Mouse (Mus musculus): ENCODE results near the gene Tapbp.

DNA sequence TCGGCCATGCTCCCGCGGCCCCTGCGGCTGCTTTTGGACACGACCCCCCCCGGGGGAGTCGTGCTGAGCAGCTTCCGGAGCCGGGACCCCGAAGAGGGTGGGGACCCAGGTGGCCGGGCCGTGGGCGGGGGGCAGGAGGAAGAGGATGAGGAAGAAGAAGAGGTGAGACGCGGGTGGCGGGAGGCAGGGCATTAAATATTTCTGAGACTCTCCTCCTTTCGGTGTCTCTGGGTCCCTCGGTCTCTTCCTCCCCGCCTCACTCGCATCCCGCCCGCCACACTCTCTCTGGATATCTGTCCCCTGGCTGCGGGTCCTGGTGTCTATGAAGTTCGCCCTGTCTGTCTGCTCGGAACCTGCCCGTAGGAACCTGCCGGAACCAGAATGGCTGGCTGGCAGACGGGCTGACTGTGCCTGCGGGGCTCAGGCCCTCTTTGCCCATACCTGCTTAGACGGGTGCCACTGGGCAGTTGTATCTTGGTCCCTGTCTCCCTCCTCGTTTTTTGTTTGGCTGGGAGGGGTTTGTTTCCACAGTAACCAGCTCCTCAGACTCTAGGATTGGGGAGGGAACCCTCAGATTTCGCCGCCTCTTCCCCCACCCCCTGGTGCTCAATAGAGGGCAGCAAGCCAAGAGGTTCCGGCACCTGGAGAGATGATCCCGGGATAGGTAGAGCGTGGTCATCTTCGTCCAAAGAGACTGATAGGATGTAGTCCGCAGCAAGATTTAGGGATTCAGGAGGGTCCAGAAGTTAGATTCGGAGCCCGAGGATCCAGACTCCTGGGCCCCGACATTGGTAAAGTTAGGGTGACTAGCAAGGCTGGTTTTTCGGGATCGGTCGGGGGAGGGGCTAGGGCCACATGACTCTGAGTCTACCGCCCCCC is 14.8 kb downstream of the Tapbp start:
- TF ChIP-seq CTCF (IDR thresholded peaks at IDR 0.05; ENCODE audit: extremely low read depth, insufficient read length, insufficient replicate concordance, low read depth, low read length) (no peak), POLR2A (IDR thresholded peaks at IDR 0.05; ENCODE audit: low read depth, low read length) (peak; percentile 37; the same call in 1 of the 2 replicates)
